Mouse (Mus musculus) megakaryocyte, embryonic 14.5 days (primary cell): ENCODE data around the gene Tmem45a2.

ENCODE experiments used
- FLI1 ChIP-seq: IDR thresholded peaks from 2 replicates; pipeline ENCODE4 v1.6.1; 2012; ENCODE audit warnings: low read length, inconsistent platforms, mixed read lengths
- GATA1 ChIP-seq: IDR thresholded peaks from 3 replicates; pipeline ENCODE4 v1.6.1; 2012; ENCODE audit warnings: mixed read lengths, low read length, inconsistent platforms, borderline replicate concordance

GRCm38 (mm10) chr16:57098468-57099144 is 27.4 kb upstream of the Tmem45a2 start:
- no peak for TF ChIP-seq GATA1
- TF ChIP-seq FLI1: no peak
